Mouse (Mus musculus) limb, embryonic 14.5 days (tissue): Measurements from ENCODE around the gene Opn1sw. TPM values are rescaled to one million over a fixed set of nuclear protein-coding genes. Genes with fewer than 3 reads are reported as not detected.

Experiments
- ATAC-seq: fragments of 200-750 bp; cut with Nextera tagmentation; 2 replicates; pipeline ENCODE4 v1.8.0; 2017; ENCODE audit warnings: low read depth, moderate number of reproducible peaks, moderate TSS enrichment; ENCODE audit not compliant: low FRiP score
- DNase-seq: peaks from one replicate; pipeline ENCODE4 v3.0.0-alpha.2; 2015; ENCODE audit warnings: low spot score
- H3K27ac ChIP-seq: fragments of 300-500 bp; sonication (generic); replicated peaks from 2 replicates; pipeline ENCODE4 v1.5.1; 2014; ENCODE audit warnings: low read depth, mild to moderate bottlenecking, low read length, moderate library complexity, mixed read lengths
- H3K27me3 ChIP-seq: fragments of 300-500 bp; sonication (generic); 2 replicates; pipeline ENCODE4 v1.6.1; 2014; ENCODE audit warnings: low read length, mixed read lengths; ENCODE audit not compliant: control insufficient read depth, insufficient read depth
- H3K36me3 ChIP-seq: fragments of 300-500 bp; sonication (generic); 2 replicates; pipeline ENCODE4 v1.6.1; 2014; ENCODE audit warnings: mild to moderate bottlenecking, low read length, moderate library complexity, mixed read lengths; ENCODE audit not compliant: control insufficient read depth, insufficient read depth
- H3K4me1 ChIP-seq: fragments of 300-500 bp; sonication (generic); 2 replicates; pipeline ENCODE4 v1.6.1; 2014; ENCODE audit warnings: antibody characterized with exemption, low read length, mixed read lengths; ENCODE audit not compliant: control insufficient read depth, insufficient read depth
- H3K4me2 ChIP-seq: fragments of 300-500 bp; sonication (generic); replicated peaks from 2 replicates; pipeline ENCODE4 v1.6.1; 2014; ENCODE audit warnings: low read depth, mild to moderate bottlenecking, low read length, moderate library complexity; ENCODE audit not compliant: severe bottlenecking
- H3K4me3 ChIP-seq: fragments of 300-500 bp; sonication (generic); replicated peaks from 2 replicates; pipeline ENCODE4 v1.5.1; 2014; ENCODE audit warnings: low read length
- H3K9ac ChIP-seq: fragments of 300-500 bp; sonication (generic); 2 replicates; pipeline ENCODE4 v1.6.1; 2014; ENCODE audit warnings: mild to moderate bottlenecking, low read depth, low read length, moderate library complexity; ENCODE audit not compliant: severe bottlenecking
- H3K9me3 ChIP-seq: fragments of 300-500 bp; sonication (generic); 2 replicates; pipeline ENCODE4 v1.6.1; 2016; ENCODE audit warnings: low read length; ENCODE audit not compliant: control insufficient read depth
- POLR2A ChIP-seq: fragments of 200-500 bp; IDR thresholded peaks from 2 replicates; pipeline ENCODE4 v1.8.0; 2012; ENCODE audit warnings: inconsistent platforms, mild to moderate bottlenecking, moderate library complexity, borderline replicate concordance; ENCODE audit not compliant: insufficient read depth, insufficient read length; ENCODE audit errors: extremely low read depth
- WGBS: fragments of 180-500 bp; shearing (Covaris S2); extraction: QIAGEN DNeasy Blood & Tissue Kit; methylation state at CpG from one replicate; pipeline ENCODE4 v1.1.7; 2014; 5-methylcytosine and 5-hydroxymethylcytosine counted together
- polyA plus RNA-seq, 2 experiments: library from polyadenylated mRNA; depleted of rRNA in 1 of 2; stranded (reverse) in 1 of 2; unstranded in 1 of 2; fragments of >200 nt; fragmentation: Nextera tagmentation in 1 of 2; extraction: Ambion mirVana in 1 of 2; gene quantifications; 2 replicates each; pipeline versions ENCODE4 v1.2.1 to v1.2.3; 2012 to 2014

The Opn1sw gene
- polyA plus RNA-seq, 2 experiments, result 1.3 to 2.0 TPM

DNA sequence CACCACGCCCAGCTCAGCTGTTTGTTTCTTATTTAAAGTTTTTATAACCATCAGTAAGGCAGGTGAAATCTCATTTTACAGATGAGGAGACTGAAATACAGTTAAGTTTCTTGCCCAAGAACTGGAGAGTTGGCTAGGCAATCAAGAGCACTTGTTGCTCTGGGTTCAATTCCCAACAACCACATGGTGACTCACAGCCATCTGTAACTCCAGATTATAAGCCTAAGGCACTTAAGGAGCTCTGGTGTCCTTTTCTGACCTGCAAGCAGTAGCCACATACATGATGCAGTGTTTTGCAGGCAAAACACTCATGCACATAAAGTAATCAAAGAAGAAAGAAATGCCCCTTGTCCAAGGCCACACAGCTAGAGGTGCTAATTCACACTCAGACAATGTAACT lies 23.0 kb downstream of the Opn1sw start:
- Histone ChIP-seq H3K27ac (no peak overlapping the region), H3K36me3 (peaks cover 75% of the 10 kb centered on the region), H3K9me3 (no peaks in the 10 kb centered on the region), H3K9ac (no peak overlapping the region), H3K4me2 (no peak overlapping the region), H3K4me3 (no peak overlapping the region), H3K27me3 (no peaks in the 10 kb centered on the region), H3K4me1 (peaks cover 12% of the 10 kb centered on the region)
- 92% methylated on average over 1 of the region's 1 CpGs for WGBS
- ATAC-seq (no peak), DNase-seq (no peak)
- TF ChIP-seq POLR2A, result no peak

DNA sequence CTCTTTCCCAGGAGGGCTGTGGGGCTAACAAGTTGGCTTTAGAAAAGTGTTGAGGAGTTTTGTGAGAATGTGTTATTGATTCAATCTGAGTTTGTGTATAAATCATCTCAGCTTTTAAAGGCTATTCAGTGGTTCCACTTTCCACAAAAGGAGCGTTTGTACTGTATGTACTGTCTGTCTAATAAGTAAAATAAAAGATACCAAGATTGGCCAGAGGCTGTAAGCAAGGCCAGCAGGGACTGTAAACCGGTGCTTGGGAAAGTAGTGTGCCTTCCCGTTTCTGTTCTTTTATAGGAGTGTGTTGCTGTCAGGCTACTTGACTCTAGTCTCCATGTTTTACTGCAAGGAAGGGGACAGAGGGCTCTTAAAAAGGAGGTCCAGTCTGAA lies 25.1 kb downstream of the Opn1sw start:
- Histone ChIP-seq H3K4me1 (peaks cover 12% of the 10 kb centered on the region), H3K9ac (no peak overlapping the region), H3K27ac (no peak overlapping the region; the same call in 1 of the 2 replicates), H3K36me3 (peaks cover 74% of the 10 kb centered on the region), H3K4me2 (no peak overlapping the region), H3K9me3 (no peaks in the 10 kb centered on the region), H3K27me3 (no peaks in the 10 kb centered on the region), H3K4me3 (no peak overlapping the region)
- 52% methylated on average over 3 of the region's 3 CpGs for WGBS
- ATAC-seq (no peak), DNase-seq (no peak)
- TF ChIP-seq POLR2A, result no peak

DNA sequence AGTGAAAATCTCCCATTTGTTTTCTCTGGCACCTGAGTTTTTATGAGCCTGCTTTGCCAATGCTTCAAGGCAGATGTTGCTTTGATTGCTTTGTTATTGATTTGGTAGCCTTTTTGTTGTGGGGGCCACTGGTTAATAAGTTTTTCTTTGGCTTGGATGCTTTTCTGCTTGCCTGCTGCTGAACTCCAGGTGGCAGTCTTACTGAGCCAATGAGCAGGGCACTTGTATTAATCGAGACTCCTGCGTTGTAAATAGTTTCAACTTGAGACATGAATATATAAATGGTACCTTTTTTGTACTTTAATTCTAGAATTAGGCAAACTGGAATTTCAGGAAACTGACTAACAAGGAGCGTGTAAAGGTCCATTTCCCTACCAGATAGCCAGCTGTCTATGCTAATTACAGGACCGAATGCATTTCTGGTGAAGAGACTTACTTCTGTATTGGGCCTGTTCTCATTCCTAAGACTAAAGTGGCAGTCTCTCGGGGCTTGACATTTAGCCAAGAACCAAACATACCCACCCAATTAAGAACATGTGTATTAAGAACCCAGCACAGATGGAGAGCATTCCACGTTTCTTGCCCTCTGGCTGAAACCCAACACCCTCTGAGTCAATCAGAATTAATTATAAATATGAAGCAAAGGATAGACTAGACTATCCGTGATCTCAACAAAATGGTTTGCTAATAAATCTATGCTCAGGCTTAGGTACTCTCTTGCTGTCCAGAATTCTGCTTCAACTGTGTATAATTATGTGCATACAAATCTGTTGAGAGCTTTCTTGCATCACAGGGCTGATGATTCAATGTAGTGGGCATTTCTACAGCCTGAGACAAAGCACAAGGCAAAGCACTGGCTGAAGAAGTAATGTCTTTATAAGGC lies 25.8 kb downstream of the Opn1sw start:
- DNase-seq (no peak), ATAC-seq (no peak)
- H3K27ac ChIP-seq, result peak overlapping the region; percentile 38
- peaks cover 73% of the 10 kb centered on the region for H3K36me3 ChIP-seq
- 40% methylated on average over 7 of the region's 7 CpGs for WGBS
- TF ChIP-seq POLR2A, result no peak
- no peak overlapping the region for H3K9ac ChIP-seq
- H3K9me3 ChIP-seq, result no peaks in the 10 kb centered on the region
- H3K4me1 ChIP-seq, result peaks cover 12% of the 10 kb centered on the region
- H3K27me3 ChIP-seq, result no peaks in the 10 kb centered on the region
- no peak overlapping the region for H3K4me3 ChIP-seq
- no peak overlapping the region for H3K4me2 ChIP-seq

DNA sequence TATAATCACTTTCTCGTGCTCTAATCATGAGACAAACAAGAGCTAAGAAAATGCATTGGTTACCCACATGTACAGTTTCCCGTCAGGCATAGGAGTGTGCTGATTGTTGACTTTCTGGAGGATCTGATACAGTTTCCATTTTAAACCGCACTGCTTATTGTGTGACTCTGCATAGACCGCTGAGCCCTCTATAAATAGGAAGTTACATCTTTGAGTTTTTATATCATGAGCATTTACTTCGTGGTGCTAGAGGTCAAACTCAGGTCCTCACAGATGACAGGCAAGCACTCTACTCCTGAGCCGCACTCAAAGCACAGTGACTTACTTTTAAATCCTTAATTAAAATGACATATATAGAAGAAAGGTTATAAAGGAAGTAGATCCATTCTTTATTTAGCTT lies 28.1 kb downstream of the Opn1sw start:
- no peak overlapping the region for H3K4me3 ChIP-seq
- peaks cover 63% of the 10 kb centered on the region for H3K36me3 ChIP-seq
- H3K9me3 ChIP-seq, result no peaks in the 10 kb centered on the region
- WGBS, result 83% methylated on average over 6 of the region's 6 CpGs
- H3K4me2 ChIP-seq, result no peak overlapping the region
- H3K9ac ChIP-seq, result no peak overlapping the region
- peaks cover 12% of the 10 kb centered on the region for H3K4me1 ChIP-seq
- ATAC-seq (no peak), DNase-seq (no peak)
- no peak for TF ChIP-seq POLR2A
- no peaks in the 10 kb centered on the region for H3K27me3 ChIP-seq
- H3K27ac ChIP-seq, result no peak overlapping the region

DNA sequence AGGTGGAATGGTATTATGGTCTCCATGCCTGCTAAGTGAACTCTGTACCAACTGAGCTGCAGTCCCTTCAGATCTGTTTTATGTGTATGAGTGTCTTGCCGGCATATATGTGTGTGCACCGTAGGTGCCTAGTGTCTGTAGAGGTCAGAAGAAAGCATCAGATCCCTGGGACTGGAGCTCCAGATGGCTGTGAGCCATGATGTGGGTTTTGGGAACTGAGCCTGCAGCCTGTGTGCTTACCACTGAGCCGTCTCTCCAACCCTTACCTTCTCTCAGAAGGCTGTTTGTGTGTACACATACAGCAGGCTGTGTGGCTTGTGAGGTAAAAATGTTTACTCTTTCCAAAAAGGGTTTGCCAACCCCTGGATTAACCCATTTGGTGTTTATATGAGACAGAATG lies 28.9 kb downstream of the Opn1sw start:
- Histone ChIP-seq H3K9me3 (no peaks in the 10 kb centered on the region), H3K4me1 (peaks cover 12% of the 10 kb centered on the region), H3K27ac (no peak overlapping the region), H3K9ac (no peak overlapping the region), H3K36me3 (peaks cover 60% of the 10 kb centered on the region), H3K27me3 (no peaks in the 10 kb centered on the region), H3K4me2 (no peak overlapping the region), H3K4me3 (no peak overlapping the region)
- DNase-seq (no peak), ATAC-seq (no peak)
- 96% methylated on average over 3 of the region's 3 CpGs for WGBS
- no peak for TF ChIP-seq POLR2A

DNA sequence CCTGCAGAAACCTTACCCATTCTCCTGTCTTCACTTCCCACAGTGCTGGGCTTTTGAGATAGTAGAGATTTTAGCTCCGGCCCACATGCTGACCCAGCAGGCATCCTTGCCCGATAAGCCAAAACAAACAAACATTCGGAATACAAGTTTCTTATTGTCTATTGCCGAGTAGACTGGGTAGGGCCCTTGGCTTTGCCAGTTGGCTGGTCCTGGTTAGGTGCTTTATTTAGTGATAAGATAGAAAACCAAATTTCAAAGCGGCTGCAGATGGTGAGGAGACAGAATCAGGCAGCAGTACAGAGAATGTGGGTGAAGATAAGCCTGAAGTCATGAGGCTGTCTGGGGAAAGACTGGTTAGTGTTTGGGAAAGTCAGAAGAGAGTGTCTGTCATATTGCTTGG lies 35.5 kb downstream of the Opn1sw start:
- Histone ChIP-seq H3K27me3 (no peaks in the 10 kb centered on the region), H3K4me2 (no peak overlapping the region), H3K4me1 (peaks cover 9% of the 10 kb centered on the region), H3K4me3 (no peak overlapping the region), H3K9ac (no peak overlapping the region), H3K27ac (no peak overlapping the region), H3K36me3 (peaks cover 16% of the 10 kb centered on the region), H3K9me3 (no peaks in the 10 kb centered on the region)
- 81% methylated on average over 5 of the region's 5 CpGs for WGBS
- ATAC-seq (no peak), DNase-seq (no peak)
- no peak for TF ChIP-seq POLR2A
